Comparison of ENCODE assay signal across 7 mouse cellular contexts in the genomic region with DNA sequence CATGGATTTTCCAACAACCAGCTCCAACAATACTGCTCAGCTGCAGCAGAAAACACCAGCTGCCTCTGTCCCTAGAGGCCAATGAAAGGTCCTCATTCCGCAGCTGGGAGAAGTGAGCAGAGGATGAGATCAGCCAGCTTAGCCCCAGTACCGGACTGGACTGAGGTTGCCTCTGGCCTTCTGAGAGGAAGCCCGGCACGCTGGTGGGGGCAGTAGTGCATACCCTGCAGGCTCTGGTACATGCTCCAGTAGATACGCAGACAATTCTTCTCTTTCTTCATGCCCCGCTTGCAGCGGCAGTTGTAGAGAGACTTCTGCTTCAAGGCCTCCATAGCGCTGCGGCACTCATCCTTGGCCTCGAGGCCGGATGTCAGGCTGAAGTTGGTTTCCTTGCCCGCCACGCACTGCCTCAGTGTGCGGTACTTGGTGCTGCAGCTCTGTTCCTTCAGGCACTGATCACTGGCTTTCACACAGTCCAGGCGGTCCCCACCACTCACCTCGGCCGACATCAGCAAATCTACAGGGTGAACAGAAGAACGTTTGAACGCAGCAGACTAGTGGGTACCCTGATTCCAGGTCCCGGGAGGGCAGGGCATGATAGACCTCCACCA. TPM values are rescaled to one million over a fixed set of nuclear protein-coding genes. Genes with fewer than 3 reads are reported as not detected.
DNase-seq lines count a peak whose midpoint lies in the region; ATAC-seq and TF ChIP-seq lines count a peak whose summit lies in the region.

No protein-coding gene starts in this region.

- intact Hi-C loops in gastrocnemius, postnatal 14 days (cut with DNase I; ENCODE audit: low total_unique reads) = loop anchor here (10.0 kb wide), 1 partner anchor 138 kb away; no protein-coding TSS in a partner anchor

- no peaks in the 10 kb centered on the region for H3K27me3 ChIP-seq in hindbrain, embryonic 15.5 days
- H3K27me3 ChIP-seq in liver, postnatal 0 days (ENCODE audit: insufficient read depth, low read length) = peaks cover 37% of the 10 kb centered on the region

- H3K4me3 ChIP-seq in hindbrain, embryonic 15.5 days = peak overlapping the region; percentile 50
- H3K4me3 ChIP-seq in liver, postnatal 0 days (ENCODE audit: low read depth, low read length) = peak overlapping the region; percentile 59

- no peaks in the 10 kb centered on the region for H3K36me3 ChIP-seq in hindbrain, embryonic 15.5 days
- H3K36me3 ChIP-seq in liver, postnatal 0 days (replicated peaks; ENCODE audit: insufficient read depth, low read length) = 0 out of 2 replicates have a peak, but pooled peaks cover 2% of the 10 kb centered on the region

- H3K9me3 ChIP-seq in hindbrain, embryonic 15.5 days = no peaks in the 10 kb centered on the region
- H3K9me3 ChIP-seq in liver, postnatal 0 days (ENCODE audit: low read length) = no peaks in the 10 kb centered on the region

- H3K9ac ChIP-seq in hindbrain, embryonic 15.5 days = peak overlapping the region; percentile 55
- H3K9ac ChIP-seq in liver, postnatal 0 days (replicated peaks) = peak overlapping the region; percentile 58

- H3K27ac ChIP-seq in hindbrain, embryonic 15.5 days (replicated peaks) = 0 out of 2 replicates have a peak overlapping the region, but pooled peaks have one; percentile 14
- peak overlapping the region; percentile 78 for H3K27ac ChIP-seq in liver, postnatal 0 days (ENCODE audit: low read depth)

- H3K4me2 ChIP-seq in hindbrain, embryonic 15.5 days = peak overlapping the region; percentile 91
- peak overlapping the region; percentile 69 for H3K4me2 ChIP-seq in liver, postnatal 0 days (ENCODE audit: low read depth, low read length)

- DNase-seq in ES-CJ7 (ENCODE audit: low read depth, low spot score) (peak; percentile 13), MN1 (ENCODE audit: low spot score) (no peak)
- DNase-seq in brain, adult 2 months (ENCODE audit: low read depth, low spot score) = peak; percentile 46
- peak; percentile 50 for DNase-seq in gastrocnemius, postnatal 14 days
- peak; percentile 52 for DNase-seq in liver, postnatal 0 days
- peak; percentile 42 for DNase-seq in skeletal muscle tissue, adult 2 months (ENCODE audit: low read depth, low spot score)

- TF ChIP-seq EP300 in liver, postnatal 0 days (IDR thresholded peaks at IDR 0.05; ENCODE audit: low read depth) = no peak

- H3K4me1 ChIP-seq in hindbrain, embryonic 15.5 days (replicated peaks) = peaks cover 60% of the 10 kb centered on the region
- peaks cover 11% of the 10 kb centered on the region for H3K4me1 ChIP-seq in liver, postnatal 0 days (ENCODE audit: insufficient read depth)

- 2% methylated on average over 20 of the region's 20 CpGs for WGBS in hindbrain, embryonic 15.5 days
- 7% methylated on average over 20 of the region's 20 CpGs for WGBS in liver, postnatal 0 days (ENCODE audit: insufficient replicate concordance)

- no peak for TF ChIP-seq CTCF in liver, postnatal 0 days (IDR thresholded peaks at IDR 0.05; ENCODE audit: low read depth)

- no peak for ATAC-seq in hindbrain, embryonic 15.5 days (ENCODE audit: low FRiP score, low read depth)
- ATAC-seq in liver, postnatal 0 days = peak; percentile 25; the same call in 1 of the 2 replicates

RNA-seq across cellular contexts. Expression of a gene that starts 2.7 kb away (rescaled TPM):
- total RNA-seq in gastrocnemius, postnatal 14 days (2021) = 1 to 10 TPM; 4.7 to 6.6 TPM
- polyA plus RNA-seq in hindbrain, embryonic 15.5 days (2015; fragmentation: Nextera tagmentation; extraction: Ambion mirVana) = 39.8 and 39.9 TPM in 2 replicates
- polyA plus RNA-seq in liver, postnatal 0 days (2015; fragmentation: Nextera tagmentation; extraction: Ambion mirVana) = 8.4 and 8.8 TPM in 2 replicates

RNA-seq across cellular contexts. Expression of a gene that starts 58.7 kb away (rescaled TPM):
- not detected for total RNA-seq in gastrocnemius, postnatal 14 days (2021)
- not detected in 2 replicates for polyA plus RNA-seq in hindbrain, embryonic 15.5 days (2015; fragmentation: Nextera tagmentation; extraction: Ambion mirVana)
- polyA plus RNA-seq in liver, postnatal 0 days (2015; fragmentation: Nextera tagmentation; extraction: Ambion mirVana) = not detected in 2 replicates
